Mouse (Mus musculus) heart, postnatal 14 days (tissue): ENCODE data around the gene Vstm2l. TPM values are rescaled to one million over a fixed set of nuclear protein-coding genes. Genes with fewer than 3 reads are reported as not detected.

Source experiments
- DNase-seq, 2 experiments: peaks; one replicate each; pipeline ENCODE4 v3.0.0; 2021 to 2022
- intact Hi-C: fragments of 180-260 bp; cut with DNase I; formaldehyde crosslinking; loops from one replicate; pipeline ENCODE4 v1.15.1; 2025
- long read RNA-seq, 2 experiments: library from polyadenylated mRNA; stranded (forward); transcript quantifications; one replicate each; pipeline ENCODE4 v2.0.0; 2021
- total RNA-seq, 2 experiments: library from RNA; stranded (reverse); gene quantifications; 2 replicates each; pipeline ENCODE4 v1.2.3; 2021

Gene Vstm2l
- not detected for total RNA-seq
- long read RNA-seq, experiment 1, partial matches to known transcripts: 1 of 1 reads
- long read RNA-seq, experiment 1, other reads (novel, unspliced or antisense): 0 of 1 reads
- long read RNA-seq, experiment 2: 0 reads

DNA sequence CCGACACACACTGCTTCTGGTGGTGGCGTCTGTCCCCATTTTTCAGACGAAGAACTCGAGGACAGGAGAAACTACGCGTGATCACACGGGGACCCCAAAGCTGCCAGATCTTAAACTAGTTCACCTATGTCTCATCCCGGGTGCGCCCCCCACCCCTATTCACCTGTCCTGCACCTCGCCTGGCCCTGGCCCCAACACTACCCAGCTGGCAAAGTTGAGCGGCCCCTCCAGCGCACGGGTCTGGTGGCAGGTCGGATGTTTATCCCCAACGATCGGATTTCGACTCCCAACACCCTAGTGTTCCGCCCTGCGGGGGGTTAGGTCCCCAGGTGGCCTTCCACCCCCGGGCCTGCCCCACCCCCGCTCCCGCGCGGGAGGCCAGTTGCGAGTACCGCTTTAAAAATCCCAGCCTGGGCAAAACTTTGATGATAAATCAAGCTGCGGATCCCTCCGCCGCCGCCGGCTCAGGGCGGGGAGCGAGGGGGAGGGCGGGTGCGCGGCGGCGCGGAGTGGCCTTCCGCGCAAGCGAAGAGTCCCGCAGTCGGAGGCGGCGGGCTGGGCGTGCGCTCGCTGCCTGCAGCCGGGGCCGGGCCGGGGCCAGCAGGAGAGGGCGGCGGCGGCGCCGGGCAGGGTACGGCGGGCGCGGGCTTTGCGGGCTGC lies at the start of gene Vstm2l:
Gene Vstm2l (plus strand): TSS at position 549 of the 660 bp plus-strand sequence.
- no peak for DNase-seq
- intact Hi-C loops: loop anchor here (10.0 kb wide), 1 partner anchor 279 kb away; no protein-coding TSS in a partner anchor

DNA sequence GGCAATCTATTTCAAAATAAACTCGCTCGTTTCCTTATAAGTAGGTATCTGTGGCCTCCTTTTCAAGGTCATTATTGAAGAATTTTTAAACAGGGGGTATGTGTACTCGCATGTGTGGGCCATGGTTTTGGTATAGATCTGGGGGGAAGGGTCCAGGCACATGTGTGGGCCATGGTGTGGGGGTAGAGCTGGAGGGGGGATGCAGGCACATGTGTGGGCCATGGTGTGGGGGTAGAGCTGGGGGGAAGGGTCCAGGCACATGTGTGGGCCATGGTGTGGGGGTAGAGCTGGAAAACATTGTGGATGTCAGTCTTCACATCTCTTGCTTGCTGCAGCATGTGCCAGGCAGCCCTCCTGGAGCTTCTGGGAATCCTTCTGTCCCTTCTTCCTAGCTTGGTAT lies 47.3 kb upstream of the Vstm2l start:
- intact Hi-C loops: no loop called here
- no peak for DNase-seq

DNA sequence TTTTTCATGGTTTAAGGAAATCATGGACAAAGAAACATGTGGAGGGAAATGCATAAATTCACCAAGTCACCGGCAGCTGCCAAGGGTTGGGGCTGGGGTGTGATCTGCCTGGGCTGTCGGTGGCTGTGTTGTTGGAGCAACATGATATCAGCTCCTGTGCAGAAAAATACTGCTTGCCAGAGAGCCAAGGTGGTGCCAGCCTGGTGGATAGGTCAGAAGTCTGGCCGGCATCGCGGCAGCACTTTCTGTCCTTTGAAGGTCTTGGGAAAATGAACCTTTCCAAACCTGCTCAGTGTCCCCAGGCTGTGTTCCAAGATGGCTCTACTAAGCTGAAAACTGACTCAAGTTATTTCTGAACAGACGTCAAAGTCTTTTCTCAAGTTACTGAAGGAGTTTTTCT lies 44.2 kb upstream of the Vstm2l start:
- intact Hi-C loops: loop anchor here (5.0 kb wide), 1 partner anchor 48 kb away; no protein-coding TSS in a partner anchor
- peak; percentile 17 to 22 for DNase-seq

DNA sequence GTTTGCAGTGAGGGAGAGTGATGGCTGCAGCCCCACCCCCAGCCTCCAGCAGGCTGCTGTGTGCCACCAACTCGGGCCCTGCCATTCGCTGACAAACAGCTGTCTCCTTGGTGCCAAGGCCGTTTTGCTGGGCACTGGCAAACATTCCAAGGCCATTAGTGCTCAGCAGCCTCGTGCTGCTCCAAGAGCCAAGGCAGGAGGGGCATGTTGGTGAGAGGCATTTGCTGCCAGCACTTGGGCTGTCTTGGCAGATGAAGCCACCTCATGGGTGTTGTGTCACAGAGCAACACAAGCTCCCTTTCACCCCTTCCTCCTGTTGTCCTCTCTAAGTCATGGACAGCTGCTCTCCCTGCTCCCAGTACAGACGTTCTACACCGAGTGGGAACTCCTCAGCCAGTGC lies 41.2 kb upstream of the Vstm2l start:
- intact Hi-C loops: loop anchor here (5.0 kb wide), 1 partner anchor 51 kb away; no protein-coding TSS in a partner anchor

DNA sequence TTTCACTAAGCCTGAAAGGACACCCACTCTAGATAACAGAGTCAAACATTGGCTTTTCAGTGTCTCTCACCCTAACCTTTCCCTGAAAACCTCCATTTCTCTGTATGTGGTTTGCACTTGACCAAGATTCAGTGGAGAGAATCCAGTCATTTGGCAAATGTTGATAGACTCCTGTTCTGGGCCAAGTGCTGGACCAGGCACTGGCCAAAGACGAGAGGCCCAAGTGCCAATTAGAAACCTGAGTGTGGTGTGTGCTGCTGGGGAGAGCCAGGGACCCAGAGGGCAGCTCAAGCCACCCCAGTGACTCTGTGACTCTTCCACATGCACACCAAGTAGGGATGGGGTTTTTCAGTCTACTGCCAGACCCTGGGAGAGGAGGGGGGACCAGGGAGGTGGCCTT lies 40.8 kb upstream of the Vstm2l start:
- intact Hi-C loops: loop anchor here (5.0 kb wide), 1 partner anchor 51 kb away; no protein-coding TSS in a partner anchor
- no peak for DNase-seq

More for the DNA sequence above, 41.2 kb upstream of the Vstm2l start:
- peak; percentile 59 to 61 for DNase-seq

DNA sequence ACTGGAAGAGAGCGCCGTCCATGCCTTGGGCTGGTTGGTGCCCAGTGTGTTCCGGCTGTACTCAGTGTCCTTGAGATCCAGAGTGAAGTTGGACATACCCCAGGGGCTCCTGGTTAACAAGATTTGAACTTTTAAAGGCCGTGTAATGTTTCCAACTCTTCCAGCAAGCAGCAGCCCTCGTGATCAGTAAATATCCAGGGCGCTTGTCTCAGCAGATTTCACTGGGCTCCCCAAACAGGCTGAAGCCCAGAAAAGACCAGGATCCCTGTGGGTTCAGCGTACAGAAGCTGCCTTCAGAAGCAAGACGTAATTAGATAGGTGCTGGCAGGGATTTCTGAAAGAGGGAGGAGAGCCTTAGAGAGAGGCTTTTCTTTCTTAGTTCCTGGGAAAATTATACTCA lies 39.3 kb upstream of the Vstm2l start:
- intact Hi-C loops: no loop called here
- no peak for DNase-seq

DNA sequence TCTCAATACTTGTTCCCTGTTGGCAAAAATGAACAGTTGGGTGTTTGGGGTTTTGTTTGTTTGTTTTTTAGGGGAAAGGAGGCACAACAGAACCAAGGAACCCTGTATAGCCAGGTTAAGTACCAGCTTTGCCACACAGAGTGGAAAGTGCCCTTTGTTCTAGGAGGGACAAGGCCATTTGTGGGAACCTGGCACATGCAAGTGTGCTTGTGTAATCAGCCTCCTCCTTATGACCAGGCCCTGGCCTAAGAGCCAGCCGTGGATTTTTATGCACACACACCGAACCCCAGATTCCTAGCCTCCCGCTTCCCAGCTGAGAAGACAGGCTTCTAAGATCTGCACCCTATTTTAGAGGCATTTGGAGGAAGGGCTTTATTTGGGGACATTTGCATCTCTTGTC lies 37.1 kb upstream of the Vstm2l start:
- intact Hi-C loops: no loop called here
- no peak for DNase-seq

DNA sequence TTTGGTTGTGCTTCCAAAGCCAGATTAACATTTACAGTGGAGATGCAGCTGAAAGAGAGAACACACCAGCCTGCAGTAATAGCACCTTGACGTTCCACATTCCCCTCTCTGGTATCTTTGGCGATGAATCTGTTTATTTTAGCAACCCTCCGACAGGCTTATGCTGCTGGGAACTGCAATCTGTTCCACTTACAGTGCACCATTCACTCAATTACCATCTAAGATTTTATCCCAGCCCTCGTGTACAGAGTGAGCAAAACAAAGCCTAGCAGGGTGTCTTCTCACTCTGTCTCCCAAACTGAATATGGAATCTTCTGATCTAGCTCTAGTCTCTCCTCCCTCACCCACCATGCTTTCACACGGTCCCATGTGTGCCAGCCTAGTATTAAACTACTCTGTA lies 36.5 kb upstream of the Vstm2l start:
- no peak for DNase-seq
- intact Hi-C loops: no loop called here

DNA sequence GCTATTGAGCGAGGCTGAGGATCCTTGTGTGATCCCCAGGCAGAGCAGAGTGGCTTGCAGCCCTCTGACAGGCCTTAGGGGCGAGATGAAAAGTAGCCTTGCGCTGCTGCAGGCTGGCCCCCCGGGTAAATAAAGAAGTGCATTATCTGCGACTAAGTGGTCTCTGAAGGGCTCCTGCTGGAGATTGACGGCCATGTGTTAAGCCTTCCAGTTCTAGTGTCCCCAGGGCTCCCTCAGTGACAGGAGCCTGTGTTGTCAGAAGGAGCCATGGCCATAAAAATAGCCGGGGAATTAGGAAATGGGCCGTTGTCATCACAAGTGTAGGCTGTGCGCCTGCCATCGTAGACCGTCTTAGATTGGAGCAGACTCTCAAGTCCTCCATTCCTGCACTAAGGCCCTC lies 32.5 kb upstream of the Vstm2l start:
- intact Hi-C loops: no loop called here
- no peak for DNase-seq

DNA sequence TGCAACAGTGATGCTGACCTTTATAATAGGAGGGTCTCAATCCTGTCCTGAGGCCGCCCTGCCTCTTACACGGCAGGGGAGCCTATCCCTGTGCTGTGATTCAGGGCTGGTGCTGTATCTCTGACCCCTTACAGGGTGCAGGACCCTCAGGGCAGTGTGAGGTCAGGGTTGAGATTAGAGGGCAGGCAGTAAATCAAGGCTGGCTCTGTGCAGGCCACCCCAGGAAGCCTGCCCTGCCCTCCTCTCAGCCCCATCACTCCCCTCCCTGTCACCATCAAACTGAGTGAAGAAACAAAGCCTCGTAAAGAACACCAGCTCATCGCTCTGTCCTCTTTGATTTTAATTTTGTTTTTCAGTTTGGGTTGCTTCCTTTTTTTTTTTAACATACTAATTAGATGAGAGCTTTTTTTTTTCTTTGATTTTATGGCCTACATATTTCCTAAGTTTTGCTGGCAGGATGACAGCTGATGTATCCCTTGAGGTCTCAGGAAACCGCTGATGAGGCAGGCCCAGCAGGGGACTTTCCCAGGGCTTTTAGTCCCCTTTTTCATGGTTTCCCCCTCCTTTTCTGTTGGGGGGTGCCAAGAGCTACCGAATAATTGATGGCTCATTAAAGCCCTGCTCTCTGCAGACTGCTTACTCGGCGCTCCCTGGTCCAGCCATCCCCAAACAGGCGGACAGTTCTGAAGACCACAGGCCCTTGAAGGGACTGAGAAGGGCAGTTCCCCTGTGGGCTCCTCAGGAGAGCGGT lies 27.0 kb upstream of the Vstm2l start:
- no peak for DNase-seq
- intact Hi-C loops: no loop called here

DNA sequence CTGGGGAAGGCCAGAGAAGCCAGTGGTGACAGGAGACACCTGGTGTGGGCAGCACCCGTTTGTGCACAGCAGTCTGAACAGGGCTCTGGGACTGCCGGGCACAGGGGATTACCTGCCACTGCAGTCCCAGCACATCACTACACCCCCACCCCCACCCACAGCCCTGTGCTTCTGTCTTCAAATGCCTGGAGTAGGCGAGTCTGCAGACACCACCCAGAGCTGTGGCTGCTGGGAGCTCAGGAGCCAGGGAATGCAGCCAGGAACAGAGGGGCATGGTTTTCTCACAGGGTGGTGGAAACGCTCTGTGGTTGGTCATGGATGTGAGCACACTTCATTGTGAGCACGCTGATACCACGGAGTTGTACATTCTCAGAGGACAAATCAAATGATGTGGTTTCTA lies 23.3 kb upstream of the Vstm2l start:
- intact Hi-C loops: no loop called here

DNA sequence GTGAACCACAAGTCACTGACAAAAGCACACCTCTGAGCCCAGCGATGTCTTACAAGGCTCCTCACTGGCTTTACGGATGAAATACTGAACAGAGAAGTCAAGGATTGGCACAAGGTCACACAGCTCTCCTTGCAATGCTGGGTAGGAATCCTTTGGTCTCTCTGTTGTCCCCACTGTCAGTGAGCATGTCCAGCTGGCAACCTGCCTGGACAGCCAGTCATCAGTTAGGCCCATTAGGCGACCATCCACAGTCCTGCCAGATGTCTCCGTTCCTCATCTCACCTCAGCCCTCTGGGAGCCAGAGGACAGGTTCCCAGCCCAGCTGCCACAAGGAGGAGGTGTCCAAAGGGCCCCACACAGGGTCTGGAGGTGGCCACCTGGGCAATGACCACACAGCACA lies 17.3 kb upstream of the Vstm2l start:
- DNase-seq: no peak
- intact Hi-C loops: no loop called here

More for the DNA sequence above, 23.3 kb upstream of the Vstm2l start:
- no peak for DNase-seq

DNA sequence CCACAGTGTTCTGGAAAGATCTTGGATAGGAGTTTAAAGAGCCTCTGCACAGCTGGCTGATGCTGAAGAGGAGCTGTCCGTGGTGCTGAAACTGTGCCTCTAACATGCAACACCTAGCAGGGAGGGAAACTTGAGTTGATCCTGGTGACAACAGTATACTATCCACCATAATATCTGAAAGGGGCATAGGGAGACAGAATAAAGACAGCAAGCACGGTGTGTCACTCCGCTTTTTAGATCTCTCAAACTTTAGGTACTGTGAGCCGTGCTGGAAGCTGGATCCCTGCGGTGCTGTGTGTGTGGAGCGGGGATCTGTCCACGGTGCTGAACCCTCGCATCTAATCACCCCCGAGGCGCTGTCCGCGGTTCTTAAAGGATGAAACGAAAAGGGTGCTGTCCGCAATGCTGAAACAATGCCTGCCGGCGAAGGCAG lies 1.2 kb upstream of the Vstm2l start:
- intact Hi-C loops: loop anchor here (10.0 kb wide), 1 partner anchor 278 kb away; no protein-coding TSS in a partner anchor
- DNase-seq: peak; percentile 88 to 90

DNA sequence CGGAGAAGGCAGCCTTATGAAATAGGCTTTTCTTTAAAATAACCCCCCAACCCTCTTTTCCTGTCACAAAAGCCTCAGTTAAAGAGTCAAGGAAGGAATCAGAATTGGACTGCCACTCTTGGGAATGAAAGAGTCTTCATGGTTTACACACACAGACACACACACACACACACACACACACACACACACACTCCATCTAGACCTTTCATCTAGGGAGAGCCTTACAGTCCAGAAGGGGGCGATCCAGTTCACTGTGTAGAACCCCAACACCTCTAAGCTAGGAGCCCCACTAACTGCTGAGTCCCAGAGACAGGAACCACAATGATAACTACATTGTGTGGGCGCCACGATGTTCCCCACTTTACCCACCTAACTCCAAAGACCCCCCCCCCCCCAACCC lies 748 bp upstream of the Vstm2l start:
- no peak for DNase-seq
- intact Hi-C loops: loop anchor here (10.0 kb wide), 1 partner anchor 279 kb away; no protein-coding TSS in a partner anchor

DNA sequence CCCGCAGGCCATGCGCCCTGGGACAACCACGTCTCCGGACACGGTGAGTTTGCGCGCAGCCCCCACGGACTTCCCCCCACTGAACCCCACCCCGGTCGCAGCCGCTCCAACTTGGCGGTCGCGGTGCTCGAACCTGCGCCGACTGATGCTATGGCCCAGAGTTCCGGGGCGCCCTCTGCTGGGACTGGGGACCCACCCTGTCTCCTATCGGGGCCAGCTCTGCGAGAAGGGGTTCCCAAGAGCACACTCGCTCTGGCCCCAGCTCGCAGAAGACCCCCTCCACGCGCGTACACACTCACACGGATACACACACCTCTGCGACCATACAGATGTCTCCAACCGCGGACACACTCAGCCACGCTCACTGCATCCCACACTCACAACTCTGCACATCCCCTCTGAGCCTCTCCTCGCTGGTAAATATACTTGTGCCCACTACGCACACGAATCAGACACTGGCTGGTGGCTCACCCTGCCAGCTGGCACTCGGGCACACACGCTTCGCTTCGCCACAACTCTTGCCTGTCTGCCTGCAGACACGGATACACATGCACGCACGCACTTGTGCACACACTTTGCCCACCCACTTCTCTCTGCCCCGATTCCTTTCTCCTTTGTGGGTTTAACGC lies 550 bp downstream of the Vstm2l start:
- intact Hi-C loops: loop anchor here (10.0 kb wide), 1 partner anchor 280 kb away; no protein-coding TSS in a partner anchor
- DNase-seq: no peak

DNA sequence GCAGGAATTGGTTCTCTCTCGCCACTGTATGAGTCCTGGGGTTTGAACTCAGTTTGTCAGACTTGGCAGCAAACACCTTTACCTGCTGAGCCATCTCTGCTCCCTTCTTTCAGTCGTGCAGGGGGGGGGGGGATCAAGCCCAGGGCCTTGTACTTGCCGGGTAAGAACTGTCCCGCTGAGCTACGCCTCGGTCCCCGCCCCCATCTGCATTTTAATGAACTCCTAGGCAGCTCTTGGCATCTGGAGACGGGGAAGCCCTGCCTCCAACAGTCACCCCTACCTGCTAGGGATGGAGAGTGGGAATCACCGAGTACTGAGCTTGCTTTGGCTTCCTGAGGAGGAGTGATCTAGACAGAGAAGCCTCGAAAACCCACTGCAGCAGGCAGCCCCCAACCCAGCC lies 4.1 kb downstream of the Vstm2l start:
- intact Hi-C loops: loop anchor here (10.0 kb wide), 1 partner anchor 284 kb away; no protein-coding TSS in a partner anchor
- no peak for DNase-seq

DNA sequence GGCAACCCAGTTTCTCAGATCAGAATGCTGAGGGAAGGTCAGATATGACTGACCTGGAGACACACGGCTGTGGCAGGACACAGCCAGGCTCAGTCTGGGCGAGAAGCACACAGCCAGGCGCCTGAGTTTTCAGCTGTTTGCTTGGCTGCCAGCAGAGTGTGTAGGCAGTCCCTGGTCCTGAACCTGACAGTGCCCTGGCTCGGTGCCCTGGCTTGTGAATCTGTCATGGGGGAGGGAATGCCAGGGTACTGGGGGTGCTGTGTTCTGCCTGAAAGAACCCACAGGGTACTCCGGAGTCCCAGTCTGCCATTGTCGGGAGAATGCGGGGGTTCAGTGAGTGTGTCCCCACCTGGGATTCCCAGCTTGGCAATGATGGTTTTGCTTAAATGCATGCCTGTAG lies 7.1 kb downstream of the Vstm2l start:
- no peak for DNase-seq
- intact Hi-C loops: no loop called here

DNA sequence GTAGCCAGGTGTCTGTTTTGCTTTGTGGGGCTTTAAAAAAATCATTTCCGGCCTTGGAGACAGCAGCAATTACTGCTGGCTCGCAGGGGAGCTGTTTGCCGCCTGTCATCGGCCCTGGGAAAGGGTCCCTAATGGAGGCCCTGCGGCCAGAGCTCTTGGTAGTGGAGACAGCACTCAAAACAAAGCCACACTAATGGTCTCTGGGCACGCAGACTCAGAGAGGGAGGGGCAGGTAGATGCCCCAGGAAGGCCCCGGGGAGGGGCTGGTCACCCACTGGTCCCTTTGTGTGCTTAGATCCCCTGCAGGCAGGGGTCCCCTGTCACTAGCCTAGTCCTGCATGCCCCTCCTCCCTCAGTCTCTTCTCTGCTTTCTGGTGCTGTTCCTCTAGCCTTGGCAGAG lies 9.0 kb downstream of the Vstm2l start:
- intact Hi-C loops: no loop called here
- DNase-seq: no peak

DNA sequence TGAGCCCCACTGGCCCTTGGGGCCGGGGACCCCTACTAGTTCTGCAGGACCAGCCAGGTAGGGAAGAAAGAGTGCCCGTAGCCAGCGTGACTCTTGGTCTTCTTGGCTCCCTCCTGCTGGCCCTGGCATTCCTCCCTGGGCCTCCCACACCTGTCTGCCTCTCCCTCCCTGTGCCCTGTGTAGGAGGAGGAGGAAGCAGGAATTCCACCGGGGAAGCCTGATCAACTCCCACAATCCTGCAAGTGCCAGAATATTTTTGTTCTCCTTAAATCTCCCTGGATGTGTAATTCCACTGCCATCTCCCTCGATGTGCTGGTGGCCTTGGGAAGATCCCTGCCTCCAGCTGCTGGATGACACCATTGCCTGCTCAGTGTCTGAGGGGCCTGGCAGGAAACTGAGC lies 10.1 kb downstream of the Vstm2l start:
- intact Hi-C loops: no loop called here
- no peak for DNase-seq

DNA sequence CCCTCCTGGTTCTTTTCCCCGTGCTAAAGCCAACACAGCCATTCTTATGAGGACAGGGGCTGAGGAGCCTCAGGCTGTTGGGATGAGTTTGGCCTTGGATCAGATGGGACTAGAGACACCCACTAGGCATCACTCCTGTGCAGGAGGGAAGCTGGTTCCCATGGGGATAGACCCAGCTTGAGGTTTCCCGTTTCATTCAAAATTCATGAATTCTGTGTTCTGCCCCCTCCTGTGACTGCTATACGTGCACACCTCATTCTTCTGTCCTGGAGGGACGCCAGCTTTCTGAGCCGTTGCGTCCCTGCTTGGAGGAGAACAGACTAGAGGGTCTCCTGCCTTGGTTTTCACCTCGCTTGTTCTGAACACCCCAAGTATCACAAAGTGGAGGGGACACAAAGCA lies 12.0 kb downstream of the Vstm2l start:
- DNase-seq: no peak
- intact Hi-C loops: no loop called here

DNA sequence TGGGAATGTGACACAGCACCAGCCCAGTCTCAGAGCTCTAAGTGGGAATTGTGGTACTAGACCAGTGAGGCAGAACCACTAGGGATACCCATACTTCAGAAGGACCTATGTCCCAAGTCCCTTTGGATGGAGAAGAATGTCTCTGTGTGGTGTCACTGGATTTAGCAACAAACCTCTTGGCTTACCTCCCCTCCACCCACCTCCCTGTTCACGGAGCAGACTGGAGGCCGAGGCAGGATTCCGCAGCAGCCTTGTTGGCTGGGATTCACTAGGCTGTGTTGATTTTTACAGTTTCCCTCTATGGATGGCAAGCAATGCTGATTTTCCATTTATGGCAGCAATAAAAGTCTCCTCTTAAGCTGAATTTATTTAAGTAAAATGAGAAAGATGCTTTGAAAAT lies 12.5 kb downstream of the Vstm2l start:
- intact Hi-C loops: no loop called here
- no peak for DNase-seq
